Mouse (Mus musculus) heart, embryonic 12.5 days (tissue): ENCODE measurements around the gene Plxna2. TPM values are rescaled to one million over a fixed set of nuclear protein-coding genes. Genes with fewer than 3 reads are reported as not detected.

Experiments
- ATAC-seq: fragments of 200-750 bp; cut with Nextera tagmentation; 2 replicates; pipeline ENCODE4 v1.8.0; 2017; ENCODE audit warnings: moderate TSS enrichment, moderate library complexity; ENCODE audit not compliant: insufficient number of reproducible peaks, low FRiP score
- H3K27ac ChIP-seq: fragments of 300-500 bp; sonication (generic); 2 replicates; pipeline ENCODE4 v1.5.1; 2016; ENCODE audit warnings: mild to moderate bottlenecking, moderate library complexity; ENCODE audit not compliant: poor library complexity, severe bottlenecking
- H3K27me3 ChIP-seq: fragments of 300-500 bp; sonication (generic); replicated peaks from 2 replicates; pipeline ENCODE4 v1.6.1; 2016; ENCODE audit warnings: mild to moderate bottlenecking, moderate library complexity
- H3K36me3 ChIP-seq: fragments of 300-500 bp; sonication (generic); 2 replicates; pipeline ENCODE4 v1.6.1; 2016; ENCODE audit warnings: mild to moderate bottlenecking, moderate library complexity
- H3K4me1 ChIP-seq: fragments of 300-500 bp; sonication (generic); replicated peaks from 2 replicates; pipeline ENCODE4 v1.6.1; 2016; ENCODE audit warnings: mild to moderate bottlenecking
- H3K4me2 ChIP-seq: fragments of 300-500 bp; sonication (generic); 2 replicates; pipeline ENCODE4 v1.6.1; 2016; ENCODE audit warnings: mild to moderate bottlenecking, moderate library complexity
- H3K4me3 ChIP-seq: fragments of 300-500 bp; sonication (generic); 2 replicates; pipeline ENCODE4 v1.5.1; 2016; ENCODE audit warnings: mild to moderate bottlenecking
- H3K9ac ChIP-seq: fragments of 300-500 bp; sonication (generic); 2 replicates; pipeline ENCODE4 v1.6.1; 2016; ENCODE audit warnings: mild to moderate bottlenecking, moderate library complexity
- H3K9me3 ChIP-seq: fragments of 300-500 bp; sonication (generic); replicated peaks from 2 replicates; pipeline ENCODE4 v1.6.1; 2016; ENCODE audit warnings: mild to moderate bottlenecking, moderate library complexity
- WGBS: fragments of 180-500 bp; shearing (Covaris S2); methylation state at CpG from one replicate; pipeline ENCODE4 v1.1.7; 2016; 5-methylcytosine and 5-hydroxymethylcytosine counted together
- polyA plus RNA-seq: library from polyadenylated mRNA; unstranded; fragments of >200 nt; fragmentation: Nextera tagmentation; extraction: Ambion mirVana; gene quantifications from 2 replicates; pipeline ENCODE4 v1.2.1, GENCODE M21; 2016

The Plxna2 gene
- polyA plus RNA-seq, 1 experiment from 2014 or later: 8.0 TPM

DNA sequence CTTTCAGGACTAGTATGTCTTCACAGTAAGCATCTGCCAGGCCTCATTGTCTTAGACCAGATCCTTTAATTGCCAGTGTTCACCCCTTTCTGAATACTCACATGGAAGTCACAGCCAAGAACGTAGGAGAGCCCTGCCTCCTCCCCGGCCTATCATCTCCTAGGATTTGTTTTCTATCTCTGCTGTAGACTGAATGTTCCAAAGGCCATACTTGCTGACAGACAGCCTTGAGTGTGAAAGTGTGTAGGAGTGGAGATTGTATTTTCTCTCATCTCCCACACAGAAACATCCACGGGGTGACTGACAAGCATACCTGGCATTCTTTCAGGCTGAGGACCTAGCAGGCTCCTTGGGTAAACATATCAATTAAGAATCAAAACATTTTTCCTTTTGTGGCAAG lies 177.3 kb downstream of the Plxna2 start:
- peaks cover 54% of the 10 kb centered on the region for H3K36me3 ChIP-seq
- no peak overlapping the region for H3K9ac ChIP-seq
- no peaks in the 10 kb centered on the region for H3K9me3 ChIP-seq
- H3K4me2 ChIP-seq: no peak overlapping the region
- no peaks in the 10 kb centered on the region for H3K4me1 ChIP-seq
- WGBS: 38% methylated on average over 3 of the region's 3 CpGs
- ATAC-seq: no peak
- H3K27ac ChIP-seq: no peak overlapping the region
- 0 out of 2 replicates have a peak, but pooled peaks cover 6% of the 10 kb centered on the region for H3K27me3 ChIP-seq
- no peak overlapping the region for H3K4me3 ChIP-seq

DNA sequence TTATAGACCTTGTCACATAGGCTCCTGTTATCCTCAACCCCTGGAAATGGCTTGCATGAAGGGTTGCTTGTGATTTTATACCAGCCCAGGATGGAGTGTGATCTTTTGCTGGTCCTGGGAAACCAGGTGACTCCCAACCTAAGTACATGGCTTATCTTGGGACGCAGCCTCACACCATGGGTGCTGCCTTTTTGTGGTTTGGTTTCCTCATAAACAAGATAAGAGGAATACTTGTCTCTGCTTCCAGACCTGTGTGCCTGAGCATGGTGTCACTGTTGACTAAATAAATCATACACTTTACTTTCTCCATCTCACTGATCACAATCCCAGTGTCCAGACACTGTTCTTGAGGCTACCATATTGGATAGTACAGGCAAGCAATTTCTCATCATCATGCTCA lies 179.8 kb downstream of the Plxna2 start:
- ATAC-seq: no peak
- Histone ChIP-seq H3K36me3 (peaks cover 69% of the 10 kb centered on the region), H3K4me2 (no peak overlapping the region), H3K27me3 (0 out of 2 replicates have a peak, but pooled peaks cover 2% of the 10 kb centered on the region), H3K4me1 (no peaks in the 10 kb centered on the region), H3K27ac (no peak overlapping the region), H3K4me3 (no peak overlapping the region), H3K9ac (no peak overlapping the region), H3K9me3 (no peaks in the 10 kb centered on the region)
- 83% methylated on average over 1 of the region's 1 CpGs for WGBS

DNA sequence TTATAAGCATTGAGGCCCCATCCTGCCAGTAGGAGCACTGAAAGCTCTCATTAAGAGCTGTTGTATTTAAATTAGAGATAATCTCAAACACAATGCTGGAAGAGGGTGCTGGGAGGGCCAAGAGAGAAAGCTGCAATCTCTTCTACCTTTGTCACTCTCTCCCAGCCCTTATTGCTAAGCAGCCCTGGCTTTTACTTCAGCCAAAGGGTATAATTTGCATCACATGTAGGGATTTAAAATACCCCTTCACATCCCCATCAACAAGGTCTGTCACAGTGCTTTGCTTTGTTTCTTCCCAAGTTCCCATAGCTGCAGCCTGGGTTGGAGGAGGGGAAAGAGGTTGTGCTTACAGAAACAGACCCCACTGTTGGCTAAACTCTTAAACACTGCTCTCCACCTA lies 180.5 kb downstream of the Plxna2 start:
- Histone ChIP-seq H3K27ac (no peak overlapping the region), H3K9ac (no peak overlapping the region), H3K9me3 (no peaks in the 10 kb centered on the region), H3K4me2 (no peak overlapping the region), H3K36me3 (peaks cover 69% of the 10 kb centered on the region), H3K4me1 (no peaks in the 10 kb centered on the region), H3K4me3 (no peak overlapping the region), H3K27me3 (0 out of 2 replicates have a peak, but pooled peaks cover 2% of the 10 kb centered on the region)
- ATAC-seq: no peak

DNA sequence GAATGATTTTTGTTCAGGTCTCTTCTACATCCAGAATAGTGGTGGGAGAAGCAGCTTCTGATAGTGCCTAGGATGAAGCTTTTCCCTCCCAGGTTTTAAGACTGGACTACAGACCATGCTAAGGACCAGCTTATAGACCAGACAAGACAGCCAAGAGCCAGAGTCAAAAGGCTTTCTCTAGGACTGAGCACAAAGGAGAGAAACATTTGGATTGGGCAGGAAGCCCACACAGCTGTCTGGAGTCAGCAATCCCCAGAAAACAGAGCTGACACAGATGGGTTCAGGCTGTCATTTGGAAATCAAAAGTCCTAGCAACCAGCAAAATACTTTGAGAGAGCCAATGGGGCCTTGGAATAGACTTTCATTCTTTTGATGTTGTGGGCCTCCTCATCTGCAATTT lies 190.2 kb downstream of the Plxna2 start:
- peaks cover 70% of the 10 kb centered on the region for H3K36me3 ChIP-seq
- H3K9me3 ChIP-seq: no peaks in the 10 kb centered on the region
- no peak for ATAC-seq

DNA sequence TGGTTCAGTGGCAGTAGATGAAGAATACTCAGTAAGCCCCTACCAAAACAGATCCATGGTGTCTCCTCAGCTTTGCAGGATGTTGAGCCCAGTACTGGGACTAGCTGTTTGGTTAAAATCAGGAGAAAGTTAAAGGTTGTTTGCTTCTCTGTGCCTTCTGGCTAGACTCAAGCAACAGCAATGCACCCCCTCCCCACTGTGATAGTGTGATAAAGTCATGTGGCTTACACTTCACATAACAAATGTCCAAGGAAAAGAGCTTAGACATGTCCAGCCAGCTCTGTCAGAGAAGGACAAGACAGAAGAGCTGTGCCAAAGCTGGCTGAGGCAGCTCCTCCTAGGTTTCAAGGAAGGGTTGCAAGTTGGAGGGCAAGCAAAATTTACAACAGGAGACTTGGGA lies 190.7 kb downstream of the Plxna2 start:
- no peak for ATAC-seq
- peaks cover 8% of the 10 kb centered on the region for H3K4me1 ChIP-seq
- H3K4me3 ChIP-seq: no peak overlapping the region
- H3K9me3 ChIP-seq: no peaks in the 10 kb centered on the region
- no peak overlapping the region for H3K27ac ChIP-seq
- H3K9ac ChIP-seq: no peak overlapping the region
- no peak overlapping the region for H3K4me2 ChIP-seq
- no peaks in the 10 kb centered on the region for H3K27me3 ChIP-seq
- H3K36me3 ChIP-seq: peaks cover 74% of the 10 kb centered on the region

More for the DNA sequence above, 190.2 kb downstream of the Plxna2 start:
- Histone ChIP-seq H3K27ac (no peak overlapping the region), H3K9ac (no peak overlapping the region), H3K27me3 (no peaks in the 10 kb centered on the region), H3K4me3 (no peak overlapping the region), H3K4me1 (peaks cover 8% of the 10 kb centered on the region), H3K4me2 (no peak overlapping the region)

DNA sequence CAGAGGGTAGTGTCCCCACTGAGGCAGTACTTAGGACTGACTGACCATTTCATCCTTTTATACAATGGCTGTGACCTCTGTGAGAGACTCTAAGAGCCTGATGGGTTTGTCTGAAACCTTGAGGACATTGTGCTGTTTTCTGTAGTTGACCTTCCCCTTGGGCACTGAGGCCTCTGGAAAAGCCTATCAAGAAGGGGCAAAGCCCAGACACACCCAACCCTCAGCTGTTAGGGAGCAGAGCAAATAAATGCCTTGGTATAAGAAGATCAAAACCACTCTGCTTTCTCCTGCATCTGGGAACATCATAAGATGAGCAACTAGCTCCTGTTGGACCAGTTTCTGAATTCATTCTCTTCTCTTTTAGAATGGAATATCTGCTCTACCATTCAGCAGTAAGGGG lies 191.6 kb downstream of the Plxna2 start:
- H3K36me3 ChIP-seq: peaks cover 75% of the 10 kb centered on the region

DNA sequence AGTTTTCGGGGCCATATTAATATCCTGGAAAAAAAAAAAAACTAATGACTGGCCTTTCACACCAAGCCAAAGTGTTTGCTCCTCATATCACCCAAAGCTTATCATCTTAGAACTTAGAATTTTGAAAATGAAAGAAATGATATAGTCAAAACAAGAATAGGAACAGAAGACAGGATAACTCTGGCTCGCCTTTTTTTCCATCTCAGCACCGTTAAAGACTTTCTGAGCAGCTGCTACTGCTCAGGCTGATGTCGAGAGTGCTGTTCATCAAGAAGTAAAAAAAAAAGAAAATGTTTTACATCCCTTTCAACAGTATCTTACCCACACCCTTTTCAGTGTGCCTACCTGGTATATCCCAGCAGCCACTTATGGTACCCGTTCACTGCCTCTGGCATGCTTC lies 196.2 kb downstream of the Plxna2 start:
- peaks cover 20% of the 10 kb centered on the region for H3K4me1 ChIP-seq
- H3K27me3 ChIP-seq: no peaks in the 10 kb centered on the region
- ATAC-seq: no peak
- WGBS: 63% methylated on average over 5 of the region's 5 CpGs
- peaks cover 37% of the 10 kb centered on the region for H3K36me3 ChIP-seq
- H3K4me3 ChIP-seq: no peak overlapping the region
- H3K27ac ChIP-seq: no peak overlapping the region
- H3K9me3 ChIP-seq: no peaks in the 10 kb centered on the region
- H3K9ac ChIP-seq: no peak overlapping the region
- no peak overlapping the region for H3K4me2 ChIP-seq

More for the DNA sequence above, 191.6 kb downstream of the Plxna2 start:
- Histone ChIP-seq H3K9me3 (no peaks in the 10 kb centered on the region), H3K9ac (no peak overlapping the region), H3K4me3 (no peak overlapping the region), H3K4me2 (no peak overlapping the region), H3K27me3 (no peaks in the 10 kb centered on the region), H3K4me1 (peaks cover 12% of the 10 kb centered on the region), H3K27ac (no peak overlapping the region)
- ATAC-seq: no peak

DNA sequence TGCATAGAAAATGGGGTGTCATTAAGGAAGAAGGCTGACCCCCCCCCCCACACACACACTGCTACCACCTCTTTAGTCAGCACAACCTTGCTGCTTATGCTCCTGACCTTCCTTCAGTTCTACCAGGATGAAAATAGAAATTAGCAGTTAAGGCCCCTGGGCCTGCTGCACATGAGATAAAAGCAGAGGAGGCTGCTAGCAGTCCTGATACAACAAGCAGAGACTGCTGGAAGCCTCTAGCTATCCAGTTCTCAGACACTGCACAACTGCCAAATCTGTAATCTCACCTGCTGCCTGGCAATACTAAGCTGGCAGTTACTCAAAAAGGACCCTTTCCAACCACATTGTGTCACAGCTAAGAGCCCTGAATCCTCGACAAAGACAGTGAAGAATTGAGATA lies 197.5 kb downstream of the Plxna2 start:
- 25% methylated on average over 1 of the region's 1 CpGs for WGBS
- Histone ChIP-seq H3K4me3 (no peak overlapping the region), H3K9me3 (no peaks in the 10 kb centered on the region), H3K4me2 (no peak overlapping the region), H3K27ac (peak overlapping the region; percentile 73), H3K36me3 (peaks cover 28% of the 10 kb centered on the region), H3K4me1 (peaks cover 20% of the 10 kb centered on the region), H3K9ac (no peak overlapping the region), H3K27me3 (no peaks in the 10 kb centered on the region)
- ATAC-seq: peak; percentile 52; the same call in 1 of the 2 replicates

DNA sequence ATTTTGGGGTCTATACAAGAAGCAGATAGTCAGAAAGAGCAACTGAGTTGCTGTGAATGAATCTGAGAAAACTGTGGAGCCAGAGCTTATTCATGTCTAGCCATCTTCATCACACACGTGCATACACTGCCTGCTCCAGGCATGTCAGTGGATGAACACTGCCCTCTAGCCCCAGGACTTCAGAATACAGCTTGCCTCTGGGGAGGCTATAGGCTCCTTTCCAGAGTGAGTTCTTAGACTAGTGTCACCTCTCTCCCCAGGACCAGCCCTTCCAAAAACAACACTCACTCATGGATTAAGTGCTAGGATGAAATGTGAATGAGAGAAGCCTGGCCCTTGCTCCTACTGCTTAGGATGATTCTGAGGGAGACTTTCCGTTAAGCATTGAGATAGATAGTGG lies 198.9 kb downstream of the Plxna2 start:
- peaks cover 18% of the 10 kb centered on the region for H3K36me3 ChIP-seq
- H3K4me3 ChIP-seq: no peak overlapping the region
- 29% methylated on average over 2 of the region's 2 CpGs for WGBS
- H3K27ac ChIP-seq: no peak overlapping the region
- H3K4me2 ChIP-seq: no peak overlapping the region
- peak; percentile 75 for ATAC-seq
- no peaks in the 10 kb centered on the region for H3K9me3 ChIP-seq
- H3K9ac ChIP-seq: no peak overlapping the region
- H3K27me3 ChIP-seq: no peaks in the 10 kb centered on the region
- peaks cover 31% of the 10 kb centered on the region for H3K4me1 ChIP-seq

DNA sequence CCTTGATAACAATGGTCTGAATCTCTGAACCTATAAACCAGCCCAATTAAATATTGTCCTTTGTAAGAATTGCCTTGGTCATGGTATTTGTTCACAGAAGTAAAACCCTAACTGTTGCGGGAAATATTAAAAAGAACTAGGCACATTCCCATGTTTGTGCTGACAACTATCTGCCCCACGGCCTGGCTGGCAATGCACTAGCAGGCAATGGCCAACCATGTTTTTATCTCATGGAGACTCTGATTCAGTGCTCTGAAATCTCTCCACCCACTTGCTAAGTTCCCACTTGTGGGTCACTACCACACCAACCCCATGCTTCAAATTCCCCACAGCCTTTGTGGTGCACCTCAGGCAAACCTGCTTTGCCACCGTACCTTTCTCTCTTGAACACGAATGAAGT lies 202.9 kb downstream of the Plxna2 start:
- H3K4me1 ChIP-seq: peaks cover 16% of the 10 kb centered on the region
- no peak overlapping the region for H3K4me3 ChIP-seq
- no peak overlapping the region for H3K9ac ChIP-seq
- no peaks in the 10 kb centered on the region for H3K9me3 ChIP-seq
- WGBS: 62% methylated on average over 4 of the region's 4 CpGs
- no peaks in the 10 kb centered on the region for H3K27me3 ChIP-seq
- ATAC-seq: no peak
- no peak overlapping the region for H3K4me2 ChIP-seq
- H3K36me3 ChIP-seq: no peaks in the 10 kb centered on the region
- H3K27ac ChIP-seq: peak overlapping the region; percentile 35; the same call in 1 of the 2 replicates

DNA sequence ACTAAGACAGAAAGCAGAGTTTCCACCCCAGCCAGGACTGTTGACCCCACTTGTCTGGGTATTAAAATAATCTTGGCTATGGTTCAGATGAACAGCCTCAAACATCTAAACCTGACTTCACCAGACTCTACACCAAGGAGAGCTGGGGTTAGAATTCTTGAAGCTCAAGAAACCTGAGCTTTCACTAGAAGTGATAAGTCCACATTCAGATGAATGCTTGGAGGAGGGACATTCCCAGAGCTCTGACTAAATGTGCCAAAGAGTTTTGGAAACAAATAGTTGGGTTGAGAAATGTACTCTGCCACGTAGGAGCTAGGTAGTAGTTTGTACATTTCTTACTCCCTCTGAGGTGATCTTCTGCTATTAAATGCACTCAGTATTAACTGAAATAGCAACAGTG lies 203.7 kb downstream of the Plxna2 start:
- H3K27ac ChIP-seq: peak overlapping the region; percentile 35; the same call in 1 of the 2 replicates
- no peaks in the 10 kb centered on the region for H3K27me3 ChIP-seq
- no peak overlapping the region for H3K4me3 ChIP-seq
- no peaks in the 10 kb centered on the region for H3K9me3 ChIP-seq
- H3K36me3 ChIP-seq: no peaks in the 10 kb centered on the region
- WGBS: 44% methylated on average over 1 of the region's 1 CpGs
- H3K9ac ChIP-seq: no peak overlapping the region
- ATAC-seq: no peak
- H3K4me2 ChIP-seq: no peak overlapping the region
- H3K4me1 ChIP-seq: peaks cover 11% of the 10 kb centered on the region

DNA sequence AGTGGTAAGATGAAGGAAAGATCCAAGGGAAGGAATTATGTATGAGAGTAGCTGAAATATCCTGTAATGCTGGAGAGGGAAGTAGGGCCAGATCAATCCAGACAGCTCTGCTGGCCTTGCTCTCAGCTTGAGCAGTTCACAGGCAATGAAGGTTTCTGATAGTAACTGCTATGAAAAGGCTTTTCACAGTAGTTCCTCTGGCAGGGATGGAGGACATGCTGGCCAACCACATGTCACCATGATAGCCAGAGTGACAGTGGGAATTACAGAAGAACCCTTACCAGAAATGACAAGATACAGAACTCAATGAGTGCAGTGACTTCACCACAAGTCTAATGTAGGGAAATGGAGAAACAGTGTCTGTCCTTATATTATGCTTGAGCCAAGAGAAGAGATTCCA lies 210.3 kb downstream of the Plxna2 start:
- no peak overlapping the region for H3K4me3 ChIP-seq
- no peaks in the 10 kb centered on the region for H3K27me3 ChIP-seq
- no peak overlapping the region for H3K27ac ChIP-seq
- no peak overlapping the region for H3K9ac ChIP-seq
- peaks cover 6% of the 10 kb centered on the region for H3K4me1 ChIP-seq
- H3K36me3 ChIP-seq: no peaks in the 10 kb centered on the region
- no peak overlapping the region for H3K4me2 ChIP-seq
- no peaks in the 10 kb centered on the region for H3K9me3 ChIP-seq
- ATAC-seq: no peak
